Mouse (Mus musculus): ENCODE results near the gene Chst1.

DNA sequence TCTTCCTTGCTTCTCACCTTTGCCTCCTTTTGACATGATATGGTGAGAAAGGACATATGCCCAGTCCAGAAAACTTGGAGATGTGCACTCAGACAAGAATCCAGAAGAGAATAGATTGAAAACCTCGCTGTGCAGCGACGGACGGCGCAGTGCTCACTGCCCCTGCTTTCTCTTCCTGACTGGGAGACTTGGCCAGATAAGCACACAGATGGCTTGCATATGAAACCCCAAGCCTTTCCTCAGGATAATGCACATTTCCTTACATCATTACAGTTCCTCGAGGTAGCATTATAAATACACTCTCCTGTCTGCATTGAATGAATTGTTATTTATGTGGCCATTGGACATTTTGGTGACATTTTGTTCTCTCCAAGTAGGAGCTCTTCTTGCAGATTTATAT lies 28.9 kb upstream of the Chst1 start:
- TF ChIP-seq CTCF (IDR thresholded peaks at IDR 0.05; ENCODE audit: low read depth, low read length) (no peak), POLR2AphosphoS5 (IDR thresholded peaks at IDR 0.05; ENCODE audit: insufficient replicate concordance, low read depth, low read length) (no peak)

Data from G1E (cell line).